Mouse (Mus musculus) cerebellum, postnatal 25 days (tissue): ENCODE data around the gene Tmprss11f.
"Not testable (repeated sequence)": the region's sequence is repeated elsewhere in the genome, so short reads cannot be mapped to it uniquely, and the experiment has no call there.

Source experiments
- DNase-seq, 2 experiments: peaks; one replicate each; pipeline ENCODE4 v3.0.0; 2021; ENCODE audit warnings: mixed read lengths in 2 of 2

Gene Tmprss11f

GRCm38 (mm10) chr5:86632324-86632723 lies at the start of gene Tmprss11f:
Gene Tmprss11f, minus strand, starts transcription at chr5:86632424.
- no peak for DNase-seq

DNA sequence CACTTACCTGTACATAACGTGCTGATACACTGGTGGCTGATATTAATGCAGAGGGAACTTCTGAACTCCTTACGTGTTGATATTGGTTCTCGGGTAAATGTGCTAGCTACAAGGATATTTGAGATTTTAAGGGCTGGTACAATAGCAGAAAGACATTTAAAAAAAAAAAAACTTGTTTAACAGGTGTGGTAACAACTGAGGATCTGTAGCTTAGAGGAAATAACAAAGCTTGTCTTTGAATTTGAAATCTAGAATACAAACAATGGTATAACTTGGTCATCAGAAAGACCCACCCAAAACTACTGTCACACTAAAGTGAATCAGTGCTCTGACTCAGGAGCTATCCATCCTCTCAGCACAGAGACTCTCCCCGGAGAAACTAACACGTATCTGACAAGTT lies 44.0 kb upstream of the Tmprss11f start, which contains the start of gene Tmprss11b:
Tmprss11b (minus strand) TSS at position 101 of the 400 bp plus-strand sequence.
- no peak for DNase-seq

GRCm38 (mm10) chr5:86649185-86649584 lies 17.0 kb upstream of the Tmprss11f start:
- peak; percentile 5 to 56 for DNase-seq

DNA sequence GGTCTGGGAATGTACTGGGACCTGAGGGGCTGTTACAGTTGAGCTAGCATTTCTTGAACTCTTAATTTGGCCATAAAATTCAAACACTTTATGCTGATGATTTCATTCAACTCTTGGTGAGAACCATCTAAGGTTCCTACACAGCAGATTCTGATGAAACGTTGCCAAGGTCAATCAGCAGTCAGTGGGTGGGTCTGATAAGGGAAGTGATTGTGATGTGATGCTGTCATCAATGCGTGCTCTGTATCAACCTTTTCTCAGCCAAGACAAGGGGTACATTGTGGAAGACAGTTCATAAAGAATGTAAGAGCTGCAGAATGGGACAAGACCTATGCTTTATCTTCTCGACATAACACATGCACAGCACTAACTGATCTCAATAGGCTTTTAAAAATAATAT lies 8.6 kb upstream of the Tmprss11f start:
- DNase-seq, result no peak

DNA sequence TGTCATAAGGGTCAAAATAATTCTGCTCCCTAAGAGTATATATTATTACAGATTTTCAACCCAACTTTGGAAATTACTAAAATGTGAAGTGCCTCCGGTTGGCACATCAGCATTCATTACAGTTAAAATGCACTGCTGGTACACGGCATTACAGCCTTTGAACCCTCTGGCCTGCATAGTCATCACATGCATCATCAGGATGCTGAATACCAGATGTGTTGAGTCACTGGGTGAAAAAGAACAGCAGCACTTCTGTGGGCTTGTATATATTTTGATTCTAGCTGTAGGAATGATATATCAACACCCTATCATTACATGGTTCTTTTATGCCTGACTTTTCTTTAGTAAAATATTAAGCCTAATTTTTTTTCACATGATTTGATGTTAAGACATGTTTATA lies 1.5 kb downstream of the Tmprss11f start:
- DNase-seq, result no peak

GRCm38 (mm10) chr5:86621778-86622177 lies 10.4 kb downstream of the Tmprss11f start:
- DNase-seq, result no peak

GRCm38 (mm10) chr5:86585896-86586295 lies 46.3 kb downstream of the Tmprss11f start:
- no peak for DNase-seq

- DNase-seq, result no peak
Measured at GRCm38 (mm10) chr5:86582618-86583017, 49.6 kb downstream of the Tmprss11f start.

DNA sequence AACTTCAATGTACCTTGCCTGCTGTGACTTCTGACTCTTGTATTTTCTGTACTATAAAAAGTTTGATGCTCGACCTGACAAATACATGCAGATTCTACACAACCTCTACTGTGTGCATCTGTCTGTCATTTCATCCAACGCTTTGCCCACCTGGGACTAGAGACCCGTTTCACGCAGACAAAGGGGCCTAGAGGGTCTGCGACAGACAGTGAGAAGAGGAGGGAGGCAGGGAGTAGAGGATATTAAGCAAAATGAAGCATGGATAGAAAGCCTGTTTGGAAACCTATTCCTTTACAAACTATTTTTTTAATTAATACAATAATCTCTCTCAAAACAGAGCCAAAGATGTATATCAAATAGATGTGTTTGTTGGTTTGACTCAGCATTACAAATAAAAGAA lies 50.2 kb downstream of the Tmprss11f start:
- DNase-seq, result no peak

- DNase-seq, result not testable (repeated sequence)
Measured at GRCm38 (mm10) chr5:86578761-86579160, 53.5 kb downstream of the Tmprss11f start.

DNA sequence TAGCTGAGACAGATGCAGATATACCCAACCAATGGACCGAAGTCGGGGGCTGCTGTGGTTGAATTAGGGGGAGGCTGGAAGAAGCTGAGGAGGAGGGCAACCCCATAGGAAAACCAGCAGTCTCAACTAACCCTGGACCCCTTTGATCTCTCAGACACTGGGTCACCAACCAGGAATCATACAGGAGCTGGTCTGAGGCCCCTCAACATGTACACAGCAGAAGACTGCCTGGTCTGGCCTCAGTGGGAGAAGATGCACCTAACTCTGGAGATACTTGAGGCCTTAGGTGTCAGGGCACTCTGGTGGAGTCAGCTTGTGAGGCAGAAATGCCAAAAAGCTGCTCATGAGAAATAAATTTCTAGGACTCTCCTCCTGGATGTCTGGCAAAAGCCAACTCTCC lies 85.5 kb downstream of the Tmprss11f start:
- no peak for DNase-seq

- DNase-seq, result no peak
Measured at GRCm38 (mm10) chr5:86540601-86541000, 91.6 kb downstream of the Tmprss11f start.

- no peak for DNase-seq
Measured at GRCm38 (mm10) chr5:86528725-86529124, 103.5 kb downstream of the Tmprss11f start.

DNA sequence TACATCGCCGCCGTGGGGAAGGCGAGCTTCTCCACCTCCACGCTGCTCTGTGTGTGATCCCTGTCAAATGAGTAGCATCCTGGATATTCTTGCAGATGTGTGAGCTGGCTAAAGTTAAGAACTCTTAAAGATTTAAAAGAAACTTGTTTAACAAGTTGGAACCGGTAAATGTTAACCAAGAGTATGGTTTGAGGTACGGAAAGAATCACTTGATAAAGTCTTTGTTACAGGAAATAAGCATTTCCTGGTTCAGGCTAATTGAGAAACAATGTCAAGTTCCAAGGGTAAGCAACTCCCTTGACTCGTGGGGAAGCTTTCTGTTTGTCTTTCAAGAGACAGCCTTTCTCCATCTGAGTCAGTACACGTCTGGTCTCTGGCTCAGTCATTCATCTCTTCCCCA lies 113.7 kb downstream of the Tmprss11f start, which contains the start of gene Tmprss11g:
Tmprss11g (minus strand) TSS at position 101 of the 400 bp plus-strand sequence.
- no peak for DNase-seq

DNA sequence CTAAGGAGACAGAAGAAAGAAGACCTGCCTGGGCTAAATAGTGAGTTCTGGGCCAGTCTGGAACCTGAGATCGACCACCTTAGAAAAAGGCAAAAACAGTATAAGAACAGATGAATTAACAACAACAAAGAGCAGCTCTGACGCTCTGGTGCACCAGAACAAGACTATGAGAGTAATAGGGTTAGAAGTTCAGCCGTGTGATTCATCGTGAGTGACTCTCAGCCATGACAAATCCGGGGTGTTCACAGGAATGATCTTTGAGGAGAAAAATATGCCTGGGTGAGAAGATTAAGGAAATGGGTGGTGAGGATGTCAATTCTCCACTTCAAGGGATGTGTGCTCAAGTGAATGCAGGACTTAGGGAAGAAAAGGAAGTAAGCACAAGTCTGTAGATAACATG lies 120.7 kb downstream of the Tmprss11f start:
- DNase-seq, result no peak

DNA sequence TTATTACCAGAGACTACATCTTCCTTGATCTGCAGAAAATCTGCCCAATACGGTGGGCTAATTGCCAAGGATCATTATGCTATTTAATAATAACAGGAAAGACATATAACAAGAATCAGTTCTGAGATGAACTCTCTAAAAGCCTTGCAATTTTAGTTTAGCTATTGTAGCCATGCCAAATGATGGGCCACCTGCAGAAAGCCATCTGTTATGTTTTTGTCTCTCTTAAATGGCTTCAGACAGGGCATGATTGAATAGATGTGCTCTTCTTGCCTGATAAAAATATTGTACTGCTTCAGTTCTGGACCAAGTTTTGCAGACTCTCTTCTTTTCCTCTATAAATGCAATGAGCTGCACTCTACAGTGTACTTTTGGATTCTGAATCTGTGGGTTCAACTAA lies 138.8 kb downstream of the Tmprss11f start:
- peak; percentile 35 to 59 for DNase-seq

- no peak for DNase-seq
Measured at GRCm38 (mm10) chr5:86482562-86482961, 149.7 kb downstream of the Tmprss11f start.

DNA sequence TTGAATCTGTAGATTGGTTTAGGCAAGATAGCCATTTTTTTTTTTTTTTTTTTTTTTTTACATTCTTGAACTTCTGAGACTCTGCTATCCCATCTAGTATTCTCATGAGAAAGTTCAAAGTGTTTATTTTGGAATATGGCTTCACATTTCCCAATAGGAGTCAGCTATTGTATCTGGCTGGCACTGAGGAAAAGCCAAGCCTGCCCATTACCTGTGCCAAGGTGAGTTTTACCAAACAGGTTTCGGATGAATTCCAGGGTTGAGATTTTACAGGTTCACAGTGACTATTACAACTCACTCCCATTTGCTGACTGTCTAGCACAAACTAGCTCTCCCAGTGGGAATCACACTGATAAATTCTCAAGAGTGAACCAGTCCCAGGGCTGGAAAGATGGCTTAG lies 150.2 kb downstream of the Tmprss11f start:
- no peak for DNase-seq

- no peak for DNase-seq
Measured at GRCm38 (mm10) chr5:86473859-86474258, 158.4 kb downstream of the Tmprss11f start.
